Mouse (Mus musculus) embryonic fibroblast, embryonic 13.5 days (primary cell): ENCODE results near the gene Agpat4.

Experiments used
- CTCF ChIP-seq: IDR thresholded peaks from 2 replicates; pipeline ENCODE4 v1.5.1; 2011; ENCODE audit warnings: mild to moderate bottlenecking, control low read depth, low read length, moderate library complexity, borderline replicate concordance; ENCODE audit not compliant: insufficient read depth
- POLR2A ChIP-seq: IDR thresholded peaks from 2 replicates; pipeline ENCODE4 v1.6.1; 2011; ENCODE audit warnings: low read depth, mild to moderate bottlenecking, control low read depth, low read length, moderate library complexity

- TF ChIP-seq CTCF (no peak), POLR2A (no peak)
Measured at GRCm38 (mm10) chr17:12099415-12099814, 19.1 kb upstream of the Agpat4 start.
